Mouse (Mus musculus) adipose tissue, adult 10 weeks (tissue): ENCODE data around the gene Stx19. TPM values are rescaled to one million over a fixed set of nuclear protein-coding genes. Genes with fewer than 3 reads are reported as not detected.

ENCODE experiments used
- polyA plus RNA-seq: library from polyadenylated mRNA; stranded (reverse); fragments of 350-450 nt; fragmentation: Illumina TruSeq; extraction: RNeasy Lipid Tissue Mini Kit (QIAGEN cat#74804); gene quantifications from one replicate; pipeline ENCODE4 v1.2.3, GENCODE M21; 2014; ENCODE audit warnings: low read depth, low replicate concordance

The Stx19 gene
- polyA plus RNA-seq: 1.6 TPM

GRCm38 (mm10) chr16:62814491-62814890, at the start of gene Stx19:
Stx19 (plus strand) TSS chr16:62814676.

DNA sequence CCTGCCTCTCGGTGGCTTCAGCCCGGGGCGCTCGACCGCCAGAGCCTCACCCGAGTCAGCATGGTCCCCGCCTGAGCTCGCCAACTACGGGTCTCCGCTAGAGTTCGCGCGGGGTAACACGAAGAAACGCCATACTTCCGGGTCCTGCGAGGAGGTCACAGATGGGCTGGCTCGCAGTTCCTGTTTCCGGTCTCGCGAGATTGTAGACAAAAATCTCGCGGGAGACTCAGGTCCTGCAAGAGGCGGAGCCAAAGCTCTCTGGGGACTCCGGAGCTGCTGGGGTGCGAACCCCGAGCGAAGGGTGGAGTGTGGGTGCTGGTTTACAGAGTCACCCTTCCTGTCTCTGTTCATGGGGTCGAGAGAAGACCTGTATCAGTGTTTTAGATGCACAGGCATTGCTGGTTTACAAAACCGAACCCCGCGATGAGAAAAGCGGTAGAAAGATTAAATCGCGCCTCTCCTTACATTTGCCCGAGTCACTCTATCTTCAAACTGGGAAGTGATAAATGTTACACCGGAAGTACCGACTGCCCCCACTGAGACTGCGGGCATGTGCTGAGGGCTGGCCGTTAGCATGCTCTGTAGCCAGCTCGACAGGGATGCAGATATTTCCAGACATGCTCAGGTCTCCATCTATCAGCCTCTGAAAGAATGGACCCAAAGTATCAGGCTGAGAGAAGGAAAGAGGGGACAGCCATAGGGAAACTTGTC, 27.7 kb upstream of the Stx19 start, which contains the start of gene Nsun3:
Gene Nsun3, minus strand, starts transcription at position 198 of the 711 bp plus-strand sequence.

GRCm38 (mm10) chr16:62846498-62847312, 32.2 kb downstream of the Stx19 start, which contains the start of gene Arl13b:
Arl13b (minus strand) TSS chr16:62847040.

DNA sequence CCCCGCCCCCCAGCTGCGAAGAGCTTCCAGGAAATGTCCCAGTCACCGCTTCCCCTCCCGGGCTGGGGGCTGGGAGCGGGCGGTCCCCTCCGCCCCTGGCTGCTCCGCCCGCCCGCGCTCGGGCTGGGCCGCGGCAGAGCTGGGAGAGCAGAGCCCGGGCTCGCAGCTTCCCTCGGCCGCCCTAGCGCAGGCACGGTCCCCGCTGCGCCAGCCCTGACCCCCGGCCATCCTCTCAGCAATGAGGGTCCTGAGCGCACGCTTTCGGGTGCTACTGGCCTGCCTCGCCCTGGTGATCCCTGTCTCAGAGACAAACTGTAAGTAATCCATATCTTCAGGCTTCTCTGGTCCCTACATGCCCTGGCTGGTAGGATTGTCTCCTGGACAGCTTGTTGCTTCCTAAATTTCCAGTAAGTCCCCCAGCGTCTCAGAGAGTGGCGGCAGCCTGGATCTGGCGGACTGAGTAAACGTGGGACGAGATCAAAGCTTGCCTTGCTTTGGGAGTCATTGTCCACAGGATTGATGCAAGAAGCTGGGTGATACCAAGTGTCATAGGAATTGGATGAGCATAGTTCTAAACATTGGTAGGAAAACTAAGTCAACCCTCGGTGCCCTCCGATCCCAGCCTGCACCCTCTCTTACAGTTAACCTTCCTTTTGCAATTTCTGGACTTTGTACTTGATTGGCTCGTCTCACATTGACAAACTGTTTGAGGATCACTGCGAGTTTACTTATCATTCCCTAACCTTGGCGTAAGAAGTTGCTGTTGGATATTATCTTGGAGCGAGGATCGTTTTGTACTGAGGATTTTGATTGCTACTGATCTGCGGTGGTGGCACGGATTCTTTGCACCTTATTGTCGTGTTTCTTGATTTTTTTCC, 40.0 kb downstream of the Stx19 start, which contains the start of gene Pros1:
Gene Pros1, plus strand, starts transcription at position 117 of the 878 bp plus-strand sequence.

Other genes starting within 250 kb of the Stx19 start
- 11.6 TPM for gene Nsun3, start 27.9 kb upstream of the Stx19 start, polyA plus RNA-seq
- gene Arl13b, start 32.4 kb downstream of the Stx19 start, polyA plus RNA-seq: 14.9 TPM
- gene Pros1, start 39.6 kb downstream of the Stx19 start, polyA plus RNA-seq: 34.9 TPM